Mouse (Mus musculus) hematopoietic stem cell, adult 5-6 weeks (primary cell): Measurements from ENCODE around the gene Uqcc1. TPM values are rescaled to one million over a fixed set of nuclear protein-coding genes. Genes with fewer than 3 reads are reported as not detected.

Experiments
- ATAC-seq, 2 experiments: fragments of 125-278 bp in 1 of 2; replicated peaks in 1 of 2; 2 replicates each; pipeline ENCODE4 v1.8.0; 2016 to 2017; ENCODE audit warnings: inconsistent platforms in 2 of 2, mild to moderate bottlenecking in 2 of 2, moderate number of reproducible peaks in 2 of 2, low read depth in 1 of 2, moderate TSS enrichment in 1 of 2; ENCODE audit not compliant: low FRiP score in 2 of 2, poor library complexity in 2 of 2, severe bottlenecking in 2 of 2, insufficient read depth in 1 of 2, low TSS enrichment in 1 of 2
- total RNA-seq: library from RNA; stranded (forward); fragments of 172-1452, 232-1000 nt; gene quantifications from 2 replicates; pipeline ENCODE4 v1.2.3, GENCODE M21; 2017

Gene Uqcc1
- total RNA-seq, 1 experiment from 2014 or later: 28.0 TPM

DNA sequence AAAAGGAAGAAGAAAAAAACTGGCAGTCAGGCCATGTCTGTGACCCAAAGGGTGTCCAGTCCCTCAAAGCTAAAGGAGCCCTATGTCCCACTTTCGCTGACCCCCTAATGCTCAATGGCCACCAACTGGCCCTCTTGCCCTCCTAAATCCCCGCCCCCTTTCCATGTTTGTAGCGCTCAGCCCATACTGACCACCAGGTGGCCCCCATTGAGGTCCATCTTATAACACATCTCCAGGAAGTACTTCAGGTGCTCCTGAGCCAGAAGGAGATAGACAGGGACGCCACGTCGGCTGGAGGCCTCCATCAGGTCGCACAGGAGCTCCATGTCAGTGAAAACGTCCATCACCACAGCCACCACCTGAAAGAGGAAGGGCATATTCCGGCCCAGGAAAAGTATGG lies 98.8 kb downstream of the Uqcc1 start:
- ATAC-seq: no peak

DNA sequence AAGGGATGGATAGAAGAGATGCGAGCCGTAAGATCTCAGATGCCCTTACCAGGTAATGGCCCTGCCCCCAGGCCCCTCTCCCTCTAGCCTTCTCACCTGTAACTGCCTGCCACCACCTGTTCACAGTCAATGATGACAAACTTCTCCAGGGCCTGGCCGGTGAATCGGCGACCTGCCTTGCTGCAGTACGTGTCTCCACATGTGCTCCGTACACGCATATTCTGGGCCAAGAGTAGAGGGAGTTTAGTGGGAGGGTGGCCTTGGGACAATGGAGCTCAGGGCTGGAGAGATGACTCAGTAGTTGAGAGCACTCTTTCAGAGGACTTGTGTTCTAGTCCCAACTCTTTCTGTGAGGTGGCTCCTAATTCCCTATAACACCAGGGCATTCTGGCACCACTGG lies 99.3 kb downstream of the Uqcc1 start:
- ATAC-seq: no peak

DNA sequence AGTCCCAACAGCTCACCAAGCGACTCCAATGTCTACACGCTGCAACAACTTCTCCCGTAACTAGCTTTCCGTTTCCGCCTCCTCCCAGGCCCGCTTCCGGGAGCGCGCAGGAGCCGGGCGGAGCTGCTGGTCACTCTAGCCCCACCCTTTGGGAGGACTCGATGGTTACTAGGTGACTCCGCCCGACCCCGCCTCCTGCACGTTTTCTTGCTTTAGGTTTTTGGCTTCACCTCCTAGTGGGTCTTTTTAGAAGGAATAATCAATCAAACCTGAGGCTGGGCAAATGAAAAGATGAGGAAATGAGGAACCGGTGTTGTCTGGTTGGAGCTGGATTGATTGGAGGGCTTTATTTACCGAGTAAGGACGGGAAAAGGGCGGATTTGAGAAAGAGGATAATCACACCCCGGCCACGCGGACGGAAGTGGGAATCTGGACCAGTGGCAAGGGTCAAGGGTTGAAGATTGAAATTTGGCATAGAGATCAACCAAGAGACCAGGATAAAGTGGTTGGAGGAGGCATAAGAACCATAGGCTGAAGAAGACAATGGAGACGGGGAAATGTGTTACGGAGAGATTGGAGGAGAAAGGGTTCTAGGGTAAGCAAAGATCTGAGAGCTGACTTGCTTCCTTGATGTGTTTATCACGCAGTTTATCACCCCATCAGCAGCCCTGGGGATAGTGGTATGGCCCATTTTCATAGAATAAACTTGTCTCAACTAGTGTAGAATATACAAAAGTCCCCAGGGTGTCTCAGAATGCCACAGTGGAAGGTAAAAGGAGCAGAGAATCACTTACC lies 103.3 kb downstream of the Uqcc1 start, which contains the start of gene Eif6:
Eif6 (minus strand) TSS at position 296 of the 795 bp plus-strand sequence.
- peak; percentile 92 to 94 for ATAC-seq

DNA sequence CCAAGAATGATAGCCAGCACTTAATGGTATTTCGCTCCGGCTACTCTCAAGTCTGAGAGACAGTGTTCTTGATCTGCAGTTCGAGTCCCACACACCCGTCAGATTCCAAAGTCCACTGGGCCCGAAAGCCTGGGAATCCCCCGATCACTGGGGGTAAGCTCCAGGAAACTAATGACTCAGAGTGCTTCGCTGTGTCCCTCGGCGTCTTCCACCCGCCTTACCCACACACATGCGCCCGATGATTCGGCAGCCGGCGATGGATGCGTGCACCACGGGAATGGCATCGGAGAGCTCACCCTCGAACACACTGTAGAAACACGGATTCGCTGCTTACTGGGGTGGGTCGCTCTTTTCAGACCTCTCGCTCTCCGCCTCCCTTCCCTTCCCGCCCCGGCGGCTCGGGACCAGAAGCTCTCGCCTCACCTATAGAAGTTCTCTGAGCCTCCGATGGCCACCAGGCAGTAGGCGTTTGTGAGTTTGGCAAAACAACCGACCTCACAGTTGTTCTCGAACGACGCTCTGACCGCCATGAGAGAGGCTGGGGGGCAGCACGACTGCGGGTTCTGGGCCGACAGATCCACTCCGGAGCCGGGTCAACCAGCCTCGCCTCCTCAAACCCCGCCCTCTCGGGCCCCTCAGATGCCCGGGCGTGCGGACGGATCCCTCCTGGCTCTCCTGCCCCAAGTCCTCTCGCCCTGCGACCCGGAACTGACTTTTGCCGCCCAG lies 104.0 kb downstream of the Uqcc1 start:
- peak in 1 of 2 experiments; percentile 8; a peak in 2 of 4 replicates for ATAC-seq

DNA sequence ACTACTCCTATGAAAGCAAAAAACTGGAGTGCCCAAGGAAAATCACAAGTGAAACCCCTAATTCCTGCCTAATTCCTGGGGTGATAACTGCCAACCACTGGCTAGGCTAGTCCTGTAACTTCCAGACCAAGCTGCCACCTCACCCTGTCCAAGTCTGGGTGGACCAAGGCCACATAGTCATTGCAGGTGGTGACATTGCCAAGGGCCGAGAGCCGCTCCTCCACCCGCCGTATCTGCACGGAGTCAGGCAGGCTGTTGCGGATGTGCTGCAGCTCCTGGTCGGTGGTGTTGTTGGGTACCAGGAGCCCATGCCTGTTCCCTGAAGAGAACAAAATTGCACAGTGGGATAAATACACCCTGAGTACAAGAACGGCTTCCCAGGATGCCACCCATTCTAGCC lies 106.4 kb downstream of the Uqcc1 start:
- no peak for ATAC-seq

DNA sequence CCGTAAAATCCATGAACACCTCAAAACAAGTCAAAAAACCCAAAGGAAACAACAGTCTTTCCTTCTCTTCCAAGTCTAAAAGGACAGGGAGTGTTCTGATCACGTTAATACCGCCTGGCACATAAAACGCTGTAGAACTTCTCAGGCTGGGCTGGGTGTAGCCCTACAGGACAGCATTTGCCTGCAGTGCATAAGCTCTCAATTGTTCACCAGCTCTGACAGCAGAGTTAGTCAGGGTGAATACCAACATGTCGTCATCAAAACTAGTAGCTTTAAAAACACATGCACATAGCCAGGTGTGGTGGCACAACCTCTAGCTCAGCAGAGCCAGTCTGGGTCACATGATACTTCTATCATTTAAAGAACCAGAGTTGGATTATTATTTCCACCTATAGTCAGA lies 109.3 kb downstream of the Uqcc1 start:
- no peak for ATAC-seq

DNA sequence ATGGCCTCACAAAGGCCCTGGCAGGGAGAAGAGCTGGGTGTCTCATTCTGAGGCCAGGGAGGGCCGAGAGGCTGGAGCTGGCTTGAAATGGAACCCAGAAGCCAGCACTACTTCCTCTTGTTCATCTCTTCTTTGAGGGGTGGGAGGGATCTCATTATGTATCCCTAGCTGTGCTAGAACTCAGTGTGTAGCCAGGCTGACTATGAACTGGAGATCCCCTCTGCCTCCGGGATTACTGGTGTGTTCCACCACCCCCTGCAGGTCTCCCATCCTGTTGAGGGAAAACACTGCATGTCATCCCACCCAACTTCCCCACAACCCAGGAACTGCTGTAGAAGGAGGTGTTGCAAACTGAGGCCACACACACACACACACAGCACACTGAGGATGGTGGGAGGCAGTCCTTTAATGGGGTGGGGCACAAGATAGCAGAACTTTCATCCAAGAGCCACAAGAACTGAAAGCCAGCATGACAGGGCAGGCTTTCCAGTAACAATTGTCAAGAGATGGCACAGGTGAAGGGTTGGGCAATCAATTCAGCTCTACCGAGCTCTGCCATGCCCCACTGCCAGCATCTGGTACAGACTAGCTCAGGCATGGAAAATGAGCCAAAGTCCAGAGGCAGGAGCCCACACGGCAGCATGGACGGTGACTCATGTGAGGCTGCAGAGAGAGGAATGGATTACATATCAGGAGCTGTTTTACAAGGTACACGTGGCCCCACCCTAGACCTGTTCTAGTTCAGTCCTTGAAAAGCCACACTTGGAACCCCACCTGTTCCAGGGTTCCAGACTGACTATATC lies 110.5 kb downstream of the Uqcc1 start:
- peak; percentile 9 to 33 for ATAC-seq

DNA sequence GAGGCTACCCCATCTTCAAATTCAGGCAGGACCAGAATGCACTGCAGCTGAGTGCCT lies 110.9 kb downstream of the Uqcc1 start, which contains the start of gene BC029722:
BC029722 (minus strand) TSS at position 35 of the 57 bp plus-strand sequence.
- no peak for ATAC-seq

DNA sequence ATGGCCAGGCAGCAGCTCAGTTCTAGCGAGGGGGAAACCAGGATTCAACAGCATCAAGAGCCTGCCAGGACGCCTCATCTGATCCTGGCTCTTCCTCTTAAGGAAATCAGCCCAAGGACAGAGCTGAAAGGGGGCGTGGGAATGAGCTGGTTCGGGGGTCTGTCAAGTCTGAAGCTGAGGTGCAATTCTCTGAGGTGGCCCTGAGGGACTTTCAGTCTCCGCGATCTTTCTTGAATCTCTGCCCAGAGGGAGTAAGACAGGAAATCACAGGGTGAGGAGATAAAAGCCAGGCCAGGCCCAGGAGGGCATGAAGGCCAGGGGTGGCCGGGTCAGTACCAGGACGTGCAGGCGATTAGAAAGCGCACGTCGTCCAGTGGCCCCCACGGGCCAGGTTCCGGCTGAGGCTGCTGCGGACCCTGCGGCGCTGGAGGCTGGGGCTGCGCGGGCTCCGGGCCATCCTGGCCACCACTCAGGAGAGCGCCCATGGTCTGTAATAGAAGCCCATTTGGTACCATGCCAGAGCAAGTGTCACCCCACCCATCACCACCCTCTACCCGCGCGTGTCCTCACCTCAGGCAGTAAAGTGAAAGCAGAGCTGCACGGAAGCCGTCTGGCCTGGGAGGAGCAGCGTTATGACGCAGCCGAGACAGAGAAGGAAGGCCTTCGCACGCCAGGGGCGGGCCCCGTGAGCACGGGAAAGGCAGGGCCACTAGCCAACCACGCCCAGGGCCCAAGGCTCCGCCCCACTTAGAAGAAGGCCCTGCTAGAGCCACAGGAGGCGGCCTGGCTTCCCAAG lies 111.3 kb downstream of the Uqcc1 start:
- peak; percentile 96 to 97 for ATAC-seq

DNA sequence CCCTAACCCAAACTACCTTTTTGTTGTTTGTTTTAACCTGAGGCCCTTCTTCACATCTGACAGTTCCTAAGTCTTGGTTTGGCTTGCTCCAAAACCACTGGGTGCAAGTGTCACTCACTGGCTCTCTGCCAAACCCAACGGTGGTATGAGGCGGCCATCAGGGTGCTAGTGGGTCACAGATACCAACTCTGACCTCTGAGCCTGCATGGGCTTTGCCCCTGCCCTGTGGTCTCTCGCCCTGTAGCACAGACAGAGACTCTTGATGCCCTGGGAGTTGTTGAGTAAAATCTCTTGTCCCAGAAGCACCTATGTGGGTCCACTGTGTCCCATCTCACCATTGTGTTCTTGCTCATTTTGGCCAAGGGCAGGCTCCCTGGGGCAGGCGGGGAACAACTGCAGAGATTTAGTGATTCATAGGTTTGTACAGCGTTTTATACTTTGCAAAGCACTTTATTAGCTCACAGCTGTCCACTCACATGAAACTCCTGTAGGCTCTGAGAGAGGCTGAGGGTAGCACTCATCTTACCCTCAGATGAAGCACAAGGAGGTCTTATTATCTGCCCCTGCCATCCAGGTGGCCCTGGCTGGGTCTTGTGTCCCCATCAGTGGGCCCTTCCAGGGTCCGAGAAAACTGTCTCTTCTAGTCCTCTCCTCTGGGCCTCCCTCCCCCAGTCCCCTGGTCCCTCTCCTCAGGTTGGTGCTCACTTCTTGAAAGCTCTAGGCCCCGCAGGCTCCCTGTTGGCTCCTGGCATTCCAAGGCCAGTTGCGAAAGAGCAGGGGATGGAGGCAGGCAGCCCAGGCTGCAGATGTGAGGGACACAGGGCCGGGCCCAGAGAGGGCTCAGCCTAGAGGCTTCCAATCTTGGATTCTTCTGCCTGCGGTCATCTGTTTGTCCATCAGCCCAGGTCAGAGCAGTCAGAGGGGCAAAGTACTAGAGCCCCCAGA lies 112.5 kb downstream of the Uqcc1 start:
- ATAC-seq: no peak

DNA sequence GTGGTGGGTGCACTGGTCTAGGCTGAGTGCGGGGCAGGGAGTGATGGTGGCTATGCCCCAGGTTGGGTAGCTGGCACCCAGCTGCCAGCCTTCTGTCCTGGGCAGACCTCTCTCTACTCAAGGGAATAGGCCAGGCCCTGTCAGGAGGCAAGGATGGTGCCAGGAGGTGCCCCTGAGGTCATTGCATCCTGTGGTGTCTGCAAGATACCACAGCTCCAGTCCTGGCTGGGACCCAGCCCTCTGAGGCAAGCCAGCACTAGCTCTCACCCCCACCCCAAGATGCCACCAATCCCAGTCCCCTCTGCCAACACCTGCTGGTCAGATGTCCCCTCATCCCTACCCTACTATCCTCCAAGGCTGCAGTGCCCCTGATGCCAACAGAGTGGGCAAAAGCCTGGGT lies 113.9 kb downstream of the Uqcc1 start:
- no peak for ATAC-seq

DNA sequence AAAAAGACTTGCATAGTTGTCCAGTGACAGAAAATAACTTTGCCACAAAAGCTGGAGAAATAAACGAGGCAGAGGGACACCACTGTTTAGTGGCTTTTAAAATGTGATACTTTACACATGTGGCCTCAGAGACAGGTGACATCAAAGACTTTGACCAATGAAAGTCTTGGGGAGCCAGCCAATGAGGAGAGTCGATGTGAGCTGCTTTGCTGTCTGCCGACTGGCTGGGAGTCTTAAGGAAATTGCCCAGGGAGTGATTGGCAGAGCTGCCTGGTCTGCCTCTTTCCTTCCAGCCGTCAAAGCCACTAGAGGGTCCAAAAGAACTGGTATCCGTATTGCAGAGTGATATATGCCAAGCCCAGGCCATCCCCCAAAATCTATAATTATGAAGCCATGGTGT lies 115.3 kb downstream of the Uqcc1 start:
- no peak; a peak in 1 of 4 replicates for ATAC-seq

DNA sequence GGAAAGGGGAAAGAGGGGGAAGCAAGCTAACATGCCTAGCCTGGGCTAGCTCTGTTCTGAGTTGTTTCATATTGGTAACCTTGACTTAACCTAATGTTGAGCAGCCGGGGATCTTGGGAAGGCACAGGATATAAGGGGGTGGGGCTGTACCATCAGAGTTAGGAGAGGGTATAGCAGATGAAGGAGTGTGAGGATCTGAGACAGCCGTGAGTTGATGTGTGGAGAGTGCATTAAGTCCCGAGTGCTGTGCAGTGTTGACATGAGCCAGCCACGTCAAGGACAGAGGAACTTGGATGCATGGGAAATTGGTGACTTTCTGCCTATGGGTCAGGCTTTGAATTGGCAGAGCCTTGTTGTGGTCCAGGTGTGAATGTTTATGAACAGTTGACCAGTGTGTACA lies 117.5 kb downstream of the Uqcc1 start:
- no peak for ATAC-seq

DNA sequence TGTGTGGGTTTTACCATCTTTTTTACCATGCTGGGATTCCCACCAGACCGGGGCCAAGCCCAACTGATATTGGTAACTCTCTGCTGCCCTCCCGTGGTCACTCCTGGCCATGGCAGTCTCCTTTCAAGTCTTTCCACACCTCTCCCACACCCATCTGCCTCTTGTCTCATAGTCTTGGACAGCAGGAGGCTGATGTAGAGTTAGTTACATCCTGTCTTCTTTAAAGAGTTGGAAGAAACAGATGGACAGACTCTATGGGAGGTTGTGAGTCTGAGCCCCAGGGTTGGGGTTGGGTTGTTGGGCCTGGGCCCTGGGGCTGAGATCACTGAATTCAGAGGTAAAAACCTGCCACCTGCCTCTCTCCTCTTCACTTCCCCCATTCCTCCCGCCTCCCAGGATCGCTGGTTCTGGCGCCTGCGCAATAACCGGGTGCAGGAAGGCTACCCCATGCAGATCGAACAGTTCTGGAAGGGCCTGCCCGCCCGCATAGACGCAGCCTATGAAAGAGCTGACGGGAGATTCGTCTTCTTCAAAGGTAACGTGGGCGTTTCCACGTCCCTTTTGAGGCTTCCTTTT lies 118.2 kb downstream of the Uqcc1 start:
- peak; percentile 51 to 75 for ATAC-seq

DNA sequence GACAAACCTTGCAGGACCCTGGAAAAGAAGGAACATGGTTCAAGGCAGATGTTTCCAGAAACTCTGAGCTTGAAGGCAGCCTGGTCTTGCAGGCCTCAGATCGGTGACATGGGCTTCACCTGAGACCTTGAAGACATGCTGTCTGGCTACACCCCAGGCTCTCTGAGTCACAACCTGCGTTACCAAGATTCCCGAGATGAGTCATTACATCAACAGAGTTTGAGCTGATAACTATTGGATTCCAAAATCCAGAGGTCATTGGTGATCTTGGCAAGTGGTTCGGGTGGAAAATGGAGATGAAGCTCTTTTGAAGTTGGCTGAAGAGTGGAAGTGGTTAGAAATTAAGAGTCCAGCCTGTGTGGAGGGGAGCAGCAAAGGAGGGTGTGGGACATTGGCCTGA lies 120.5 kb downstream of the Uqcc1 start:
- ATAC-seq: no peak

DNA sequence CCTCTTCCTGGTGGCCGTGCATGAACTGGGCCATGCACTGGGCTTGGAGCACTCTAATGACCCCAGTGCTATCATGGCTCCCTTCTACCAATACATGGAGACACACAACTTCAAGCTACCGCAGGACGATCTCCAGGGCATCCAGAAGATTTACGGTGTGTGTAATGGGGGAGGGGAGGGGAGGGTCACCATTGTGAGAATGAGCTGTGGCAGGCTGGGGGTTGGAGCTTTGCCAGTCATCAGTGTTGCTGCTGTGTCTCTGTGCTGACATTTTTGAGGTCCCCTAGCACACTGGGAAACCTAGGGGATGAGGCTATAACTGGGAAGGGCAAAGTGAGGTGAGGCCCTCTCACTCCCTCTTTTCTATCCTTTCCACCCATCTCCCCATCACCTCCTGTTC lies 122.7 kb downstream of the Uqcc1 start:
- ATAC-seq: no peak
